Mouse (Mus musculus) midbrain, embryonic 14.5 days (tissue): ENCODE results near the gene Wdr46. TPM values are rescaled to one million over a fixed set of nuclear protein-coding genes. Genes with fewer than 3 reads are reported as not detected.

Experiments used
- ATAC-seq: fragments of 200-750 bp; cut with Nextera tagmentation; 2 replicates; pipeline ENCODE4 v1.8.0; 2017; ENCODE audit warnings: moderate number of reproducible peaks, moderate library complexity; ENCODE audit not compliant: low FRiP score, low TSS enrichment
- DNase-seq: peaks from one replicate; pipeline ENCODE4 v3.0.0-alpha.2; 2015
- H3K27ac ChIP-seq: fragments of 300-500 bp; sonication (generic); replicated peaks from 2 replicates; pipeline ENCODE4 v1.5.1; 2014; ENCODE audit warnings: mild to moderate bottlenecking, low read depth, low read length, moderate library complexity
- H3K27me3 ChIP-seq: fragments of 300-500 bp; sonication (generic); 2 replicates; pipeline ENCODE4 v1.6.1; 2014; ENCODE audit warnings: low read length, control low read depth, mixed read lengths; ENCODE audit not compliant: control insufficient read depth, insufficient read depth
- H3K36me3 ChIP-seq: fragments of 300-500 bp; sonication (generic); 2 replicates; pipeline ENCODE4 v1.6.1; 2014; ENCODE audit warnings: low read length, control low read depth; ENCODE audit not compliant: control insufficient read depth, insufficient read depth
- H3K4me1 ChIP-seq: fragments of 300-500 bp; sonication (generic); 2 replicates; pipeline ENCODE4 v1.6.1; 2014; ENCODE audit warnings: mild to moderate bottlenecking, antibody characterized with exemption, low read length, control low read depth; ENCODE audit not compliant: control insufficient read depth, insufficient read depth
- H3K4me2 ChIP-seq: fragments of 300-500 bp; sonication (generic); 2 replicates; pipeline ENCODE4 v1.6.1; 2014; ENCODE audit warnings: mild to moderate bottlenecking, low read length, moderate library complexity
- H3K4me3 ChIP-seq: fragments of 300-500 bp; sonication (generic); replicated peaks from 2 replicates; pipeline ENCODE4 v1.5.1; 2014; ENCODE audit warnings: low read depth, low read length
- H3K9ac ChIP-seq: fragments of 300-500 bp; sonication (generic); replicated peaks from 2 replicates; pipeline ENCODE4 v1.6.1; 2014; ENCODE audit warnings: mild to moderate bottlenecking, low read length, moderate library complexity
- H3K9me3 ChIP-seq: fragments of 300-500 bp; sonication (generic); 2 replicates; pipeline ENCODE4 v1.6.1; 2016; ENCODE audit warnings: low read length, control low read depth, mixed read lengths; ENCODE audit not compliant: control insufficient read depth
- WGBS: fragments of 180-500 bp; shearing (Covaris S2); extraction: QIAGEN DNeasy Blood & Tissue Kit; methylation state at CpG from one replicate; pipeline ENCODE4 v1.1.7; 2014; 5-methylcytosine and 5-hydroxymethylcytosine counted together
- polyA plus RNA-seq: library from polyadenylated mRNA; unstranded; fragments of >200 nt; fragmentation: Nextera tagmentation; extraction: Ambion mirVana; gene quantifications from 2 replicates; pipeline ENCODE4 v1.2.1, GENCODE M21; 2014

The Wdr46 gene
- polyA plus RNA-seq, 1 experiment from 2014 or later = 15.5 TPM

- H3K9ac ChIP-seq = peak within 1 kb of the TSS; percentile 50; the same call in 1 of the 2 replicates
- H3K27me3 ChIP-seq = no peaks in the 10 kb centered on the region
- peak within 1 kb of the TSS; percentile 65 for H3K4me2 ChIP-seq
- H3K4me3 ChIP-seq = peak within 1 kb of the TSS; percentile 49
- peaks cover 44% of the 10 kb centered on the region for H3K36me3 ChIP-seq
- ATAC-seq = peak; percentile 91
- WGBS = under 1% methylated on average over 34 of the region's 34 CpGs
- H3K4me1 ChIP-seq = peaks cover 29% of the 10 kb centered on the region
- peak within 1 kb of the TSS; percentile 81 for H3K27ac ChIP-seq
- peak; percentile 98 for DNase-seq
- H3K9me3 ChIP-seq = no peaks in the 10 kb centered on the region
These were observed 24.7 kb upstream of the Wdr46 start, which contains the start of the genes Tapbp and Zbtb22 for GRCm38 (mm10) chr17:33915671-33916250. Gene Tapbp, plus strand, starts transcription at chr17:33915899. Gene Zbtb22, plus strand, starts transcription at chr17:33915904.

- Histone ChIP-seq H3K4me2 (peak overlapping the region; percentile 65), H3K9ac (peak overlapping the region; percentile 50; the same call in 1 of the 2 replicates), H3K27ac (peak overlapping the region; percentile 81), H3K4me1 (peaks cover 29% of the 10 kb centered on the region), H3K36me3 (peaks cover 40% of the 10 kb centered on the region), H3K4me3 (peak overlapping the region; percentile 49), H3K27me3 (no peaks in the 10 kb centered on the region), H3K9me3 (no peaks in the 10 kb centered on the region)
- under 1% methylated on average over 18 of the region's 20 CpGs for WGBS
- ATAC-seq = peak; percentile 40
- DNase-seq = no peak
These were observed 24.2 kb upstream of the Wdr46 start for GRCm38 (mm10) chr17:33916294-33916693.

- no peak for ATAC-seq
- no peak overlapping the region for H3K27ac ChIP-seq
- no peaks in the 10 kb centered on the region for H3K9me3 ChIP-seq
- H3K4me3 ChIP-seq = peak overlapping the region; percentile 49
- 70% methylated on average over 31 of the region's 31 CpGs for WGBS
- H3K4me1 ChIP-seq = peaks cover 29% of the 10 kb centered on the region
- H3K9ac ChIP-seq = no peak overlapping the region; the same call in 1 of the 2 replicates
- peak overlapping the region; percentile 65 for H3K4me2 ChIP-seq
- H3K27me3 ChIP-seq = no peaks in the 10 kb centered on the region
- DNase-seq = no peak
- H3K36me3 ChIP-seq = peaks cover 32% of the 10 kb centered on the region
These were observed 23.4 kb upstream of the Wdr46 start for GRCm38 (mm10) chr17:33916847-33917655.

- Histone ChIP-seq H3K4me3 (no peak overlapping the region), H3K27ac (no peak overlapping the region), H3K36me3 (peaks cover 27% of the 10 kb centered on the region), H3K4me2 (0 out of 2 replicates have a peak overlapping the region, but pooled peaks have one; percentile 5), H3K9ac (no peak overlapping the region), H3K9me3 (no peaks in the 10 kb centered on the region), H3K4me1 (peaks cover 29% of the 10 kb centered on the region), H3K27me3 (no peaks in the 10 kb centered on the region)
- ATAC-seq (no peak), DNase-seq (no peak)
- 86% methylated on average over 18 of the region's 18 CpGs for WGBS
These were observed 22.7 kb upstream of the Wdr46 start for GRCm38 (mm10) chr17:33917656-33918292.

DNA sequence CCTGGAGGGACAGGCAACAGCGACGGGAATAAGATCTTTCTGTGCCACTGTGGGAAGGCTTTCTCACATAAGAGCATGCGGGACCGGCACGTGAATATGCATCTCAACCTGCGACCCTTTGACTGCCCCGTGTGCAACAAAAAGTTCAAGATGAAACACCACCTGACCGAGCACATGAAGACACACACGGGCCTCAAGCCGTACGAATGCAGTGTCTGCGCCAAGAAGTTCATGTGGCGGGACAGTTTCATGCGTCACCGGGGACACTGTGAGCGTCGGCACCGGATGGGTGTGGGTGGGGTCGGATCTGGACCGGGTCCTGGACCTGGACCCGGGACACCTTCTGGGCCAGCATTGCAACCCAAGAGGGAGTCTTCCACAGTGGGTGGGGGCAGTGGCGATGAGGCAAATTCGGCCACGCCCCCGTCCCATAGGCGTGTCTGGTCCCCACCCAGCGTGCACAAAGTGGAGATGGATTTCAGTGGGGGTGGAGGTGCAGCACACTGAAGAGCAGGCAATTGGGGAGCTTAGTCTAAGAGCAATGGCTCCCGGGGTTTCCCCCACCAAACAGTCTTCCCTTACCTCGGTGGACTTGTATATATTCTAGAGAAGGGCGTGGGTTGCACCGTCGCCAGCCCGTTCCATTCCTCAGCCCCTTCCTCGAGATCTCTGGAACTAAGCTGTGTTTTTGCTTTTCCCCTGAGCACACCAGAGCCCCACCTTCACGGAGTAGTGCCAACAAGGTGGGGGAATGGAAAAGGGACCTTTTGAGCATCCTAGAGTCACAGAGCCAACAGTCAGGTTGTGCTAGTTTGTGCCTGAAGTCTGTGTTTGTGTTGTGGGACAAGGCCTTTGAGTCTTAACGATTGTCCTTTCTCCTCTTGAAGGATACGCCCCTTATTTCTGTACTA, 21.9 kb upstream of the Wdr46 start:
- ATAC-seq (no peak), DNase-seq (no peak)
- no peak overlapping the region for H3K4me3 ChIP-seq
- no peak overlapping the region for H3K27ac ChIP-seq
- WGBS = 65% methylated on average over 37 of the region's 37 CpGs
- no peak overlapping the region for H3K9ac ChIP-seq
- H3K4me2 ChIP-seq = peak overlapping the region; percentile 63
- H3K36me3 ChIP-seq = peaks cover 20% of the 10 kb centered on the region
- no peaks in the 10 kb centered on the region for H3K27me3 ChIP-seq
- no peaks in the 10 kb centered on the region for H3K9me3 ChIP-seq
- H3K4me1 ChIP-seq = peaks cover 29% of the 10 kb centered on the region

GRCm38 (mm10) chr17:33919351-33920281, 20.8 kb upstream of the Wdr46 start:
- Histone ChIP-seq H3K9ac (peak overlapping the region; percentile 52), H3K27me3 (no peaks in the 10 kb centered on the region), H3K4me3 (peak overlapping the region; percentile 36), H3K4me2 (peak overlapping the region; percentile 63), H3K9me3 (no peaks in the 10 kb centered on the region), H3K27ac (0 out of 2 replicates have a peak overlapping the region, but pooled peaks have one; percentile 41), H3K4me1 (peaks cover 29% of the 10 kb centered on the region), H3K36me3 (peaks cover 9% of the 10 kb centered on the region)
- under 1% methylated on average over 52 of the region's 52 CpGs for WGBS
- DNase-seq (peak; percentile 37), ATAC-seq (no peak)

DNA sequence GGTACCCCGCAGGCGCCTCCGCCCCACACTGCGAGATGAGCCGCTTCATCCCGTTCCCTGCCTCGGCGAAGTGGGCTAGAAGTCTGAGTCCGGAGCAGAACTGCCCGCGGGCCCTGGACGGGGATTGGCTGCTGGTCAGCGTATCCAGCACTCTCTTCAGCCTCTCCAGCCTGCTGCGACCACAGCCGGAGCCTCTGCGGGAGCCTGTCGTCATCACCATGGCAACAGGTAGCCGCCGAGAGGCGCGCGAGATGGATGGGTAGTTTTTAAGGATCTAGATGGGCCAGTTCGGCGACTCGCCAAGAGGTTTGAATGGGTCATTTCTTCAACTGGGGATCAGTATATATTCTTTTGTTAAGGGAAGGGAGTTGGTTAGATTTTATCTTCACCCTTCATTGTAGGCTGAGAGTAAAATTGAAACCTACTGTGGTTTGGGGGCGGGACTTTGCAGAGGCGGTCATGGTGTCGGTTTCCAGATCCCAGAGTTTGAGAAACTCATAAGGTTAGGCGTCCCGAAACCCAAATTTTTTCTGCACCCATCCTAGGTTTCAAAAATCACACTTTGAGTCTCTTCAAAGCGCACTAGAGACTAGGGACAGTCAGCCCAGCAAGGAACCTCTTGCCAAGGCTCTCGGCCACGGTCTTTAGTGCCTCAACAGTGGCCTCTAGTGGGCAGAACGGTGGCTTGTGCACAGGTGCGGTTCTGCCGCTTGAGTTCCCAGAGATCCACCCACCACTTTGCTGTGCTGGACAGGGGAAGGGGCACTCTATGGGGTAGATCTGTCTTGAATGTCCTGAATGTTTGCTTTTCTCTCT, 20.0 kb upstream of the Wdr46 start:
- H3K4me3 ChIP-seq = peak overlapping the region; percentile 36
- ATAC-seq (0 out of 2 replicates have a peak, but pooled peaks have one; percentile 14), DNase-seq (peak; percentile 87)
- H3K27ac ChIP-seq = 0 out of 2 replicates have a peak overlapping the region, but pooled peaks have one; percentile 41
- H3K9ac ChIP-seq = peak overlapping the region; percentile 52; the same call in 1 of the 2 replicates
- WGBS = under 1% methylated on average over 36 of the region's 36 CpGs
- no peaks in the 10 kb centered on the region for H3K27me3 ChIP-seq
- H3K4me2 ChIP-seq = peak overlapping the region; percentile 63
- H3K9me3 ChIP-seq = no peaks in the 10 kb centered on the region
- H3K36me3 ChIP-seq = peaks cover 13% of the 10 kb centered on the region; the same call in 1 of the 2 replicates
- H3K4me1 ChIP-seq = peaks cover 26% of the 10 kb centered on the region
